Comparison of ENCODE assay signal across 8 mouse cellular contexts in the genomic region with DNA sequence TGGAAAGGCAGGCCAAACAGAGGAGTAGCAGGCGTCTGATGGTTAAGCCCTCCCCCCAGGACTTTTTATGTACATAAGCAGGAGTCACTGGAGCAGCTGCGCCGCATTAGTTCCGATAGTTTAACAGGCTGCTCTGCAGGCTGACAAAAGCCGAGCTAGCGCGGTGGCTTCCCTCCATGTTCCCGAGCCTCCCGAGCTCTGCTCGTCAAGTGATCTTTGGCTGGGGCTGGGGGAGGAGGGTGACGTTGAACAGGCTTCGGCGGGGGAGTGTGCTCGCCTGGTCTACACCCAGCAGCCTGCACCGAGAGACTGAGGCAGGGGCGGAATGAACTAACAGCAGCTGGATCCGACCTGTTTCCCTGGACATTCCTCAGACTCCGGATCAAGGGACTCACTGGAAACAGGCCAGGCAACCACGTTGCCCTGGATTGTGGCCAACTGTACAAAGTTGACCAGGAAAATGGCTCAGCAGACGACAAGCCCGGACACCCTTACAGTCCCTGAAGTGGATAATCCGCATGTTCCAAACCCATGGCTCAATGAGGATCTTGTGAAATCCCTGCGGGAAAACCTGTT.
DNase-seq lines count a peak whose midpoint lies in the region; ATAC-seq and TF ChIP-seq lines count a peak whose summit lies in the region.

No protein-coding gene starts in this region.

- peak overlapping the region; percentile 87 for H3K4me2 ChIP-seq in intestine, embryonic 15.5 days (replicated peaks)

- intact Hi-C loops in left cerebral cortex, postnatal 4 days (cut with DNase I) = no loop called here

- ATAC-seq in intestine, embryonic 15.5 days = peak; percentile 93

- no peak for TF ChIP-seq CTCF in small intestine, adult 2 months (IDR thresholded peaks at IDR 0.05; ENCODE audit: extremely low read depth, insufficient read length, insufficient replicate concordance, low read depth, low read length)

- no peaks in the 10 kb centered on the region for H3K27me3 ChIP-seq in intestine, embryonic 15.5 days (replicated peaks)
- no peaks in the 10 kb centered on the region for H3K27me3 ChIP-seq in small intestine, adult 2 months (ENCODE audit: control insufficient read depth, insufficient read depth, low read length)

- H3K4me3 ChIP-seq in intestine, embryonic 15.5 days (replicated peaks) = peak overlapping the region; percentile 51
- peak overlapping the region; percentile 67 for H3K4me3 ChIP-seq in small intestine, adult 2 months (ENCODE audit: low read depth, low read length)

- H3K4me1 ChIP-seq in intestine, embryonic 15.5 days (replicated peaks) = no peaks in the 10 kb centered on the region
- 0 out of 2 replicates have a peak, but pooled peaks cover 3% of the 10 kb centered on the region for H3K4me1 ChIP-seq in small intestine, adult 2 months (ENCODE audit: control insufficient read depth, insufficient read depth, insufficient read length, low read length)

- H3K9ac ChIP-seq in intestine, embryonic 15.5 days = peak overlapping the region; percentile 56

- H3K9me3 ChIP-seq in intestine, embryonic 15.5 days = no peaks in the 10 kb centered on the region

- peak; percentile 32 for DNase-seq in layer of hippocampus, adult 11-12 months (ENCODE audit: low spot score)
- no peak for DNase-seq in layer of hippocampus, adult 9-10 months (ENCODE audit: low spot score)
- peak; percentile 89 for DNase-seq in embryo, embryonic 10.5 days (ENCODE audit: low spot score)
- peak; percentile 48 to 67 for DNase-seq in gastrocnemius, postnatal 4 days (ENCODE audit: low spot score in 2 of 2)
- peak; percentile 77 for DNase-seq in left cerebral cortex, postnatal 4 days
- DNase-seq in mesoderm, embryonic 11.5 days (ENCODE audit: low read depth, low spot score) = peak; percentile 89

- TF ChIP-seq POLR2A in small intestine, adult 2 months (IDR thresholded peaks at IDR 0.05; ENCODE audit: low read depth, low read length) = peak; percentile 62; the same call in 1 of the 2 replicates

- peak overlapping the region; percentile 86 for H3K27ac ChIP-seq in intestine, embryonic 15.5 days
- H3K27ac ChIP-seq in small intestine, adult 2 months (ENCODE audit: insufficient read depth, low read depth, low read length) = peak overlapping the region; percentile 41

- no peaks in the 10 kb centered on the region for H3K36me3 ChIP-seq in intestine, embryonic 15.5 days
- no peaks in the 10 kb centered on the region for H3K36me3 ChIP-seq in small intestine, adult 2 months (ENCODE audit: control insufficient read depth, insufficient read depth, low read length)

- under 1% methylated on average over 23 of the region's 23 CpGs for WGBS in intestine, embryonic 15.5 days
- under 1% methylated on average over 23 of the region's 23 CpGs for WGBS in small intestine, adult 2 months
